ENCODE assay signal across 8 mouse cellular contexts in the genomic region with DNA sequence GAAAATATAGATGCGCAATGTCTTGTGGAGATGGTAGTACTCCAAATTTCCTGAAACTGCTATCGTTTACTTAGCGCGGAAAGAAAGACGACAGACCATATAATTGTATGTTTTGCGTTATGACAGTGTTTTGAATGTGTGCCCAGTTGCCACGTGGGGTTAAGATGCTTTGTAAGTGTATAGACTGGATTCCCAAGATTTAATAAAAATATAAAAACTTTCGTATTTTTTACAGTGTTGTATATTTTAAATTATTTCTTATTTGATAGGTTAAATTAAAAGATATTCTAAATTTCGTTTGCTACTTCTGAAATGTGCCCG. TPM values are rescaled to one million over a fixed set of nuclear protein-coding genes. Genes with fewer than 3 reads are reported as not detected.
DNase-seq lines count a peak whose midpoint lies in the region; ATAC-seq and TF ChIP-seq lines count a peak whose summit lies in the region.

No protein-coding gene starts in this region.

- no peaks in the 10 kb centered on the region for H3K9me3 ChIP-seq in embryonic facial prominence, embryonic 10.5 days
- H3K9me3 ChIP-seq in hindbrain, embryonic 11.5 days (ENCODE audit: control insufficient read depth, low read length) = no peaks in the 10 kb centered on the region

- H3K27me3 ChIP-seq in liver, adult 2 months (ENCODE audit: control insufficient read depth, insufficient read depth, low read length) = no peaks in the 10 kb centered on the region
- no peaks in the 10 kb centered on the region for H3K27me3 ChIP-seq in embryonic facial prominence, embryonic 10.5 days (replicated peaks; ENCODE audit: low read depth, poor library complexity, severe bottlenecking)
- H3K27me3 ChIP-seq in hindbrain, embryonic 11.5 days (ENCODE audit: control insufficient read depth, insufficient read depth, low read length) = no peaks in the 10 kb centered on the region

- TF ChIP-seq POLR2A in liver, adult 2 months (IDR thresholded peaks at IDR 0.05; ENCODE audit: extremely low read depth, insufficient read depth, low read length) = no peak

- H3K4me2 ChIP-seq in hindbrain, embryonic 11.5 days (replicated peaks; ENCODE audit: low read depth, low read length) = peak overlapping the region; percentile 41

- peak; percentile 3; the same call in 1 of the 2 replicates for ATAC-seq in hindbrain, embryonic 11.5 days (ENCODE audit: low FRiP score)

- peak overlapping the region; percentile 91 for H3K4me3 ChIP-seq in liver, adult 2 months (ENCODE audit: insufficient read depth, low read depth, low read length)
- H3K4me3 ChIP-seq in embryonic facial prominence, embryonic 10.5 days = peak overlapping the region; percentile 78
- peak overlapping the region; percentile 74 for H3K4me3 ChIP-seq in hindbrain, embryonic 11.5 days (ENCODE audit: low read depth, low read length)

- no peak for TF ChIP-seq CTCF in liver, adult 2 months (IDR thresholded peaks at IDR 0.05; ENCODE audit: low read depth, low read length)

- 11% methylated on average over 10 of the region's 10 CpGs for WGBS in liver, adult 2 months
- WGBS in embryonic facial prominence, embryonic 10.5 days = 14% methylated on average over 10 of the region's 10 CpGs
- WGBS in hindbrain, embryonic 11.5 days = 12% methylated on average over 10 of the region's 10 CpGs

- peak overlapping the region; percentile 96 for H3K9ac ChIP-seq in liver, adult 2 months (ENCODE audit: low read depth, low read length)
- H3K9ac ChIP-seq in hindbrain, embryonic 11.5 days (ENCODE audit: low read depth, low read length) = peak overlapping the region; percentile 85

- H3K4me1 ChIP-seq in liver, adult 2 months (ENCODE audit: control insufficient read depth, insufficient read depth, low read length) = peaks cover 3% of the 10 kb centered on the region; the same call in 1 of the 2 replicates
- peaks cover 9% of the 10 kb centered on the region for H3K4me1 ChIP-seq in embryonic facial prominence, embryonic 10.5 days
- H3K4me1 ChIP-seq in hindbrain, embryonic 11.5 days (replicated peaks; ENCODE audit: control insufficient read depth, insufficient read depth, low read length) = no peaks in the 10 kb centered on the region

- intact Hi-C loops in left cerebral cortex, postnatal 36 days (cut with DNase I) = loop anchor here (5.0 kb wide), 1 partner anchor 47 kb away; a partner anchor contains a TSS
- intact Hi-C loops in gastrocnemius, postnatal 14 days (cut with DNase I; ENCODE audit: low total_unique reads) = no loop called here

- DNase-seq in liver, adult 2 months (ENCODE audit: extremely low read depth, low read depth, low spot score) = no peak
- DNase-seq in liver = no peak
- DNase-seq in embryonic facial prominence, embryonic 10.5 days (ENCODE audit: low spot score) = no peak
- DNase-seq in hindbrain, embryonic 11.5 days (ENCODE audit: low spot score) = no peak
- DNase-seq in lung, postnatal 10 days = peak; percentile 8
- no peak for DNase-seq in urinary bladder, postnatal 14 days (ENCODE audit: low spot score)
- DNase-seq in left cerebral cortex, postnatal 36 days (ENCODE audit: low spot score in 2 of 2) = no peak
- no peak for DNase-seq in gastrocnemius, postnatal 14 days

- peaks cover 4% of the 10 kb centered on the region; the same call in 1 of the 2 replicates for H3K79me2 ChIP-seq in liver, adult 2 months (ENCODE audit: control insufficient read depth, insufficient read depth, low read length)

- H3K27ac ChIP-seq in liver, adult 2 months (replicated peaks; ENCODE audit: insufficient read depth, low read depth, low read length) = no peak overlapping the region
- peak overlapping the region; percentile 97 for H3K27ac ChIP-seq in embryonic facial prominence, embryonic 10.5 days (replicated peaks)
- peak overlapping the region; percentile 86; the same call in 1 of the 2 replicates for H3K27ac ChIP-seq in hindbrain, embryonic 11.5 days (ENCODE audit: low read depth, low read length)

- peaks cover 1% of the 10 kb centered on the region; the same call in 1 of the 2 replicates for H3K36me3 ChIP-seq in liver, adult 2 months (ENCODE audit: control insufficient read depth, insufficient read depth, low read length)
- peaks cover 22% of the 10 kb centered on the region for H3K36me3 ChIP-seq in embryonic facial prominence, embryonic 10.5 days (replicated peaks)
- H3K36me3 ChIP-seq in hindbrain, embryonic 11.5 days (ENCODE audit: control insufficient read depth, insufficient read depth, low read length) = no peaks in the 10 kb centered on the region

RNA-seq across cellular contexts. Expression of a gene that starts 0.8 kb away (rescaled TPM):
- total RNA-seq in liver, adult 2 months (2014; rRNA removed) = 9.3 and 10.0 TPM in 2 replicates
- 1.1 and 1.8 TPM in 2 replicates for polyA plus RNA-seq in liver, adult 2 months (2012; rRNA removed)
- polyA plus RNA-seq in embryonic facial prominence, embryonic 10.5 days (2016; fragmentation: Nextera tagmentation; extraction: Ambion mirVana) = 26.8 and 28.6 TPM in 2 replicates
- 26.2 and 30.0 TPM in 2 replicates for polyA plus RNA-seq in hindbrain, embryonic 11.5 days (2014; fragmentation: Nextera tagmentation; extraction: Ambion mirVana)
- 10 to 100 TPM; 23.4 to 23.8 TPM for total RNA-seq in left cerebral cortex, postnatal 36 days (2021)
- total RNA-seq in gastrocnemius, postnatal 14 days (2021) = 10 to 100 TPM; 14.2 to 14.3 TPM

RNA-seq across cellular contexts. Expression of a gene that starts 17.4 kb away (rescaled TPM):
- under 0.01 and 0.07 TPM in 2 replicates for total RNA-seq in liver, adult 2 months (2014; rRNA removed)
- polyA plus RNA-seq in liver, adult 2 months (2012; rRNA removed) = not detected in 2 replicates
- polyA plus RNA-seq in embryonic facial prominence, embryonic 10.5 days (2016; fragmentation: Nextera tagmentation; extraction: Ambion mirVana) = 0.10 and 0.21 TPM in 2 replicates
- 0.14 TPM in 1 of 2 replicates, not detected in the other for polyA plus RNA-seq in hindbrain, embryonic 11.5 days (2014; fragmentation: Nextera tagmentation; extraction: Ambion mirVana)
- total RNA-seq in left cerebral cortex, postnatal 36 days (2021) = under 1 TPM; 0.66 to 0.72 TPM
- 1 to 10 TPM; 2.4 to 3.8 TPM for total RNA-seq in gastrocnemius, postnatal 14 days (2021)

RNA-seq across cellular contexts. Expression of a gene that starts 49.1 kb away (rescaled TPM):
- total RNA-seq in liver, adult 2 months (2014; rRNA removed) = 13.2 and 17.1 TPM in 2 replicates
- 1.6 and 1.8 TPM in 2 replicates for polyA plus RNA-seq in liver, adult 2 months (2012; rRNA removed)
- 204 and 210 TPM in 2 replicates for polyA plus RNA-seq in embryonic facial prominence, embryonic 10.5 days (2016; fragmentation: Nextera tagmentation; extraction: Ambion mirVana)
- polyA plus RNA-seq in hindbrain, embryonic 11.5 days (2014; fragmentation: Nextera tagmentation; extraction: Ambion mirVana) = 160 and 178 TPM in 2 replicates
- total RNA-seq in left cerebral cortex, postnatal 36 days (2021) = 10 to 100 TPM; 15.5 to 18.5 TPM
- total RNA-seq in gastrocnemius, postnatal 14 days (2021) = 10 to 100 TPM in 1 of 2 experiments, 1 to 10 TPM in 1; 9.3 to 14.0 TPM

RNA-seq across cellular contexts. Expression of a gene that starts 49.3 kb away (rescaled TPM):
- 17.0 and 17.3 TPM in 2 replicates for total RNA-seq in liver, adult 2 months (2014; rRNA removed)
- polyA plus RNA-seq in liver, adult 2 months (2012; rRNA removed) = 12.1 and 15.0 TPM in 2 replicates
- polyA plus RNA-seq in embryonic facial prominence, embryonic 10.5 days (2016; fragmentation: Nextera tagmentation; extraction: Ambion mirVana) = 15.4 and 19.2 TPM in 2 replicates
- 26.2 and 28.8 TPM in 2 replicates for polyA plus RNA-seq in hindbrain, embryonic 11.5 days (2014; fragmentation: Nextera tagmentation; extraction: Ambion mirVana)
- total RNA-seq in left cerebral cortex, postnatal 36 days (2021) = 10 to 100 TPM; 42.7 to 43.6 TPM
- total RNA-seq in gastrocnemius, postnatal 14 days (2021) = 10 to 100 TPM; 10.1 to 10.8 TPM

RNA-seq across cellular contexts. Expression of a gene that starts 49.4 kb away (rescaled TPM):
- 2.0 and 2.8 TPM in 2 replicates for total RNA-seq in liver, adult 2 months (2014; rRNA removed)
- polyA plus RNA-seq in liver, adult 2 months (2012; rRNA removed) = 0.70 TPM in 1 of 2 replicates, not detected in the other
- 6.9 and 7.1 TPM in 2 replicates for polyA plus RNA-seq in embryonic facial prominence, embryonic 10.5 days (2016; fragmentation: Nextera tagmentation; extraction: Ambion mirVana)
- 14.5 and 21.9 TPM in 2 replicates for polyA plus RNA-seq in hindbrain, embryonic 11.5 days (2014; fragmentation: Nextera tagmentation; extraction: Ambion mirVana)
- total RNA-seq in left cerebral cortex, postnatal 36 days (2021) = 10 to 100 TPM in 1 of 2 experiments, 1 to 10 TPM in 1; 4.9 to 10.7 TPM
- not detected for total RNA-seq in gastrocnemius, postnatal 14 days (2021)
